Mouse (Mus musculus) liver, embryonic 16.5 days (tissue): ENCODE data around the gene Fam20a. TPM values are rescaled to one million over a fixed set of nuclear protein-coding genes. Genes with fewer than 3 reads are reported as not detected.

Source experiments
- ATAC-seq: fragments of 200-750 bp; cut with Nextera tagmentation; 2 replicates; pipeline ENCODE4 v1.8.0; 2017; ENCODE audit warnings: low read depth, mild to moderate bottlenecking, moderate number of reproducible peaks, moderate library complexity
- H3K27ac ChIP-seq: fragments of 300-500 bp; sonication (generic); 2 replicates; pipeline ENCODE4 v1.5.1; 2014; ENCODE audit warnings: mild to moderate bottlenecking, low read length
- H3K27me3 ChIP-seq: fragments of 300-500 bp; sonication (generic); 2 replicates; pipeline ENCODE4 v1.6.1; 2014; ENCODE audit warnings: low read depth, low read length, mixed read lengths; ENCODE audit not compliant: control insufficient read depth, insufficient read depth
- H3K36me3 ChIP-seq: fragments of 300-500 bp; sonication (generic); 2 replicates; pipeline ENCODE4 v1.6.1; 2014; ENCODE audit warnings: mild to moderate bottlenecking; ENCODE audit not compliant: control insufficient read depth, insufficient read depth
- H3K4me1 ChIP-seq: fragments of 300-500 bp; sonication (generic); 2 replicates; pipeline ENCODE4 v1.6.1; 2014; ENCODE audit warnings: low read depth, low read length, mixed read lengths; ENCODE audit not compliant: control insufficient read depth
- H3K4me2 ChIP-seq: fragments of 300-500 bp; sonication (generic); 2 replicates; pipeline ENCODE4 v1.6.1; 2014; ENCODE audit warnings: low read depth, low read length, mixed read lengths
- H3K4me3 ChIP-seq: fragments of 300-500 bp; sonication (generic); 2 replicates; pipeline ENCODE4 v1.5.1; 2014; ENCODE audit warnings: low read depth, mild to moderate bottlenecking, low read length
- H3K9ac ChIP-seq: fragments of 300-500 bp; sonication (generic); 2 replicates; pipeline ENCODE4 v1.6.1; 2014; ENCODE audit warnings: low read depth, low read length
- H3K9me3 ChIP-seq: fragments of 300-500 bp; sonication (generic); replicated peaks from 2 replicates; pipeline ENCODE4 v1.6.1; 2016; ENCODE audit warnings: low read length; ENCODE audit not compliant: control insufficient read depth
- WGBS: fragments of 180-500 bp; shearing (Covaris S2); extraction: QIAGEN DNeasy Blood & Tissue Kit; methylation state at CpG from one replicate; pipeline ENCODE4 v1.1.7; 2014; ENCODE audit not compliant: insufficient replicate concordance; 5-methylcytosine and 5-hydroxymethylcytosine counted together
- polyA plus RNA-seq: library from polyadenylated mRNA; unstranded; fragments of >200 nt; fragmentation: Nextera tagmentation; extraction: Ambion mirVana; gene quantifications from 2 replicates; pipeline ENCODE4 v1.2.1, GENCODE M21; 2015

Fam20a gene
- polyA plus RNA-seq, 1 experiment from 2014 or later: 10.3 TPM

- Histone ChIP-seq H3K4me1 (no peaks in the 10 kb centered on the region), H3K9me3 (no peaks in the 10 kb centered on the region), H3K4me3 (no peak overlapping the region), H3K36me3 (peaks cover 25% of the 10 kb centered on the region), H3K9ac (no peak overlapping the region), H3K4me2 (no peak overlapping the region), H3K27me3 (no peaks in the 10 kb centered on the region), H3K27ac (no peak overlapping the region)
- WGBS: 72% methylated on average over 6 of the region's 6 CpGs
- ATAC-seq: no peak
Measured at GRCm38 (mm10) chr11:109671136-109672020, 50.7 kb downstream of the Fam20a start.

GRCm38 (mm10) chr11:109670026-109670916 lies 51.8 kb downstream of the Fam20a start:
- Histone ChIP-seq H3K4me1 (no peaks in the 10 kb centered on the region), H3K36me3 (peaks cover 36% of the 10 kb centered on the region), H3K9me3 (no peaks in the 10 kb centered on the region), H3K4me2 (no peak overlapping the region), H3K4me3 (no peak overlapping the region), H3K27ac (no peak overlapping the region), H3K27me3 (no peaks in the 10 kb centered on the region), H3K9ac (no peak overlapping the region)
- WGBS: 60% methylated on average over 14 of the region's 14 CpGs
- no peak; the same call in 1 of the 2 replicates for ATAC-seq

GRCm38 (mm10) chr11:109669149-109669708 lies 52.9 kb downstream of the Fam20a start:
- Histone ChIP-seq H3K27ac (no peak overlapping the region), H3K4me1 (no peaks in the 10 kb centered on the region), H3K36me3 (peaks cover 41% of the 10 kb centered on the region), H3K4me3 (no peak overlapping the region), H3K9ac (no peak overlapping the region), H3K27me3 (no peaks in the 10 kb centered on the region), H3K4me2 (no peak overlapping the region), H3K9me3 (no peaks in the 10 kb centered on the region)
- ATAC-seq: no peak
- 51% methylated on average over 8 of the region's 8 CpGs for WGBS

GRCm38 (mm10) chr11:109668115-109668725 lies 53.9 kb downstream of the Fam20a start:
- ATAC-seq: no peak
- Histone ChIP-seq H3K9me3 (no peaks in the 10 kb centered on the region), H3K4me2 (no peak overlapping the region), H3K4me3 (no peak overlapping the region), H3K4me1 (no peaks in the 10 kb centered on the region), H3K27me3 (no peaks in the 10 kb centered on the region), H3K36me3 (peaks cover 49% of the 10 kb centered on the region), H3K9ac (no peak overlapping the region), H3K27ac (no peak overlapping the region)
- WGBS: 63% methylated on average over 8 of the region's 8 CpGs

- 85% methylated on average over 19 of the region's 19 CpGs for WGBS
- Histone ChIP-seq H3K4me1 (no peaks in the 10 kb centered on the region), H3K27ac (no peak overlapping the region), H3K4me2 (no peak overlapping the region), H3K27me3 (no peaks in the 10 kb centered on the region), H3K9me3 (no peaks in the 10 kb centered on the region), H3K4me3 (no peak overlapping the region), H3K9ac (no peak overlapping the region), H3K36me3 (peaks cover 56% of the 10 kb centered on the region)
- ATAC-seq: no peak
Measured at GRCm38 (mm10) chr11:109667371-109667770, 54.7 kb downstream of the Fam20a start.

GRCm38 (mm10) chr11:109666411-109666810 lies 55.7 kb downstream of the Fam20a start:
- no peak for ATAC-seq
- H3K9ac ChIP-seq: no peak overlapping the region
- WGBS: 86% methylated on average over 13 of the region's 13 CpGs
- no peaks in the 10 kb centered on the region for H3K27me3 ChIP-seq
- H3K9me3 ChIP-seq: no peaks in the 10 kb centered on the region
- no peak overlapping the region for H3K4me2 ChIP-seq
- H3K36me3 ChIP-seq: peaks cover 63% of the 10 kb centered on the region
- no peaks in the 10 kb centered on the region for H3K4me1 ChIP-seq
- H3K4me3 ChIP-seq: no peak overlapping the region
- H3K27ac ChIP-seq: no peak overlapping the region

- Histone ChIP-seq H3K9me3 (no peaks in the 10 kb centered on the region), H3K4me3 (no peak overlapping the region), H3K27ac (no peak overlapping the region), H3K36me3 (peaks cover 68% of the 10 kb centered on the region), H3K4me2 (no peak overlapping the region), H3K4me1 (no peaks in the 10 kb centered on the region), H3K27me3 (no peaks in the 10 kb centered on the region), H3K9ac (no peak overlapping the region)
- no peak for ATAC-seq
- WGBS: 78% methylated on average over 6 of the region's 6 CpGs
Measured at GRCm38 (mm10) chr11:109665424-109665823, 56.7 kb downstream of the Fam20a start.

GRCm38 (mm10) chr11:109664293-109664692 lies 57.8 kb downstream of the Fam20a start:
- ATAC-seq: no peak
- no peaks in the 10 kb centered on the region for H3K27me3 ChIP-seq
- no peak overlapping the region for H3K4me3 ChIP-seq
- no peak overlapping the region for H3K4me2 ChIP-seq
- WGBS: 82% methylated on average over 13 of the region's 13 CpGs
- H3K9ac ChIP-seq: no peak overlapping the region
- no peaks in the 10 kb centered on the region for H3K9me3 ChIP-seq
- H3K36me3 ChIP-seq: peaks cover 62% of the 10 kb centered on the region
- H3K4me1 ChIP-seq: no peaks in the 10 kb centered on the region
- no peak overlapping the region for H3K27ac ChIP-seq
